Mouse (Mus musculus): ENCODE measurements around the gene Numb.

GRCm38 (mm10) chr12:83789051-83789780 lies 132.5 kb downstream of the Numb start:
- no peak for TF ChIP-seq CTCF (IDR thresholded peaks at IDR 0.05; ENCODE audit: low read depth, low read length)
- no peak for TF ChIP-seq TAL1 (conservative IDR thresholded peaks at IDR 0.05; ENCODE audit: low read depth, low read length)
- no peak for TF ChIP-seq POLR2AphosphoS5 (IDR thresholded peaks at IDR 0.05; ENCODE audit: insufficient replicate concordance, low read depth, low read length)
- TF ChIP-seq GATA1 (IDR thresholded peaks at IDR 0.05; ENCODE audit: borderline replicate concordance, low read length), result no peak
- no peak for TF ChIP-seq GATA2 (IDR thresholded peaks at IDR 0.05; ENCODE audit: borderline replicate concordance, low read depth, low read length)
